Mouse (Mus musculus) cerebellum, adult (tissue): Measurements from ENCODE around the gene Me1.
A peak's percentile ranks its signal among the peaks of the same experiment; 100 is the strongest.

Experiments
- ATAC-seq: cut with Nextera tagmentation; 2 replicates; pipeline ENCODE4 v1.9.2; 2017; ENCODE audit warnings: mild to moderate bottlenecking, moderate library complexity, mixed read lengths; ENCODE audit not compliant: insufficient number of reproducible peaks, low FRiP score, low TSS enrichment

Me1 gene

GRCm38 (mm10) chr9:86695818-86696261 lies at the start of gene Me1:
Gene Me1, minus strand, starts transcription at chr9:86695953.
- ATAC-seq, result peak; percentile 72; the same call in 1 of the 2 replicates

- no peak for ATAC-seq
These were observed 48.3 kb upstream of the Me1 start for GRCm38 (mm10) chr9:86744041-86744440.

- ATAC-seq, result no peak
These were observed 47.5 kb upstream of the Me1 start, which contains the start of gene Prss35 for GRCm38 (mm10) chr9:86742959-86743911. Gene Prss35, plus strand, starts transcription at chr9:86743649.

GRCm38 (mm10) chr9:86739971-86740370 lies 44.2 kb upstream of the Me1 start:
- ATAC-seq, result no peak

- no peak for ATAC-seq
These were observed 43.0 kb upstream of the Me1 start for GRCm38 (mm10) chr9:86738801-86739200.

- ATAC-seq, result no peak
These were observed 42.3 kb upstream of the Me1 start for GRCm38 (mm10) chr9:86738067-86738466.

- no peak for ATAC-seq
These were observed 41.2 kb upstream of the Me1 start for GRCm38 (mm10) chr9:86736991-86737390.

- no peak for ATAC-seq
These were observed 39.0 kb upstream of the Me1 start for GRCm38 (mm10) chr9:86734795-86735194.

GRCm38 (mm10) chr9:86734357-86734756 lies 38.6 kb upstream of the Me1 start:
- no peak for ATAC-seq

- ATAC-seq, result no peak
These were observed 34.1 kb upstream of the Me1 start for GRCm38 (mm10) chr9:86729811-86730210.

GRCm38 (mm10) chr9:86729084-86729483 lies 33.3 kb upstream of the Me1 start:
- no peak for ATAC-seq

GRCm38 (mm10) chr9:86728214-86728814 lies 32.6 kb upstream of the Me1 start:
- no peak for ATAC-seq

- ATAC-seq, result no peak
These were observed 30.6 kb upstream of the Me1 start for GRCm38 (mm10) chr9:86726381-86726720.

GRCm38 (mm10) chr9:86725604-86726380 lies 30.0 kb upstream of the Me1 start:
- ATAC-seq, result no peak

GRCm38 (mm10) chr9:86725066-86725465 lies 29.3 kb upstream of the Me1 start:
- no peak for ATAC-seq

GRCm38 (mm10) chr9:86720794-86721193 lies 25.0 kb upstream of the Me1 start:
- no peak for ATAC-seq

GRCm38 (mm10) chr9:86720227-86720626 lies 24.5 kb upstream of the Me1 start:
- ATAC-seq, result no peak

GRCm38 (mm10) chr9:86717119-86717518 lies 21.4 kb upstream of the Me1 start:
- ATAC-seq, result no peak

GRCm38 (mm10) chr9:86716540-86716939 lies 20.8 kb upstream of the Me1 start:
- no peak for ATAC-seq

GRCm38 (mm10) chr9:86714089-86714488 lies 18.3 kb upstream of the Me1 start:
- ATAC-seq, result no peak

- ATAC-seq, result no peak
These were observed 16.9 kb upstream of the Me1 start for GRCm38 (mm10) chr9:86712648-86713047.
